Mouse (Mus musculus) forebrain, embryonic 16.5 days (tissue): ENCODE results near the gene Rnf166. TPM values are rescaled to one million over a fixed set of nuclear protein-coding genes. Genes with fewer than 3 reads are reported as not detected.

Experiments used
- ATAC-seq: fragments of 200-750 bp; cut with Nextera tagmentation; 2 replicates; pipeline ENCODE4 v1.8.0; 2017; ENCODE audit warnings: mild to moderate bottlenecking, moderate library complexity
- H3K27ac ChIP-seq: fragments of 300-500 bp; sonication (generic); 2 replicates; pipeline ENCODE4 v1.5.1; 2014; ENCODE audit warnings: low read length, control low read depth
- H3K27me3 ChIP-seq: fragments of 300-500 bp; sonication (generic); replicated peaks from 2 replicates; pipeline ENCODE4 v1.6.1; 2014; ENCODE audit warnings: low read length; ENCODE audit not compliant: control insufficient read depth, insufficient read depth
- H3K36me3 ChIP-seq: fragments of 300-500 bp; sonication (generic); 2 replicates; pipeline ENCODE4 v1.6.1; 2014; ENCODE audit not compliant: control insufficient read depth, insufficient read depth
- H3K4me1 ChIP-seq: fragments of 300-500 bp; sonication (generic); replicated peaks from 2 replicates; pipeline ENCODE4 v1.6.1; 2014; ENCODE audit warnings: low read length; ENCODE audit not compliant: control insufficient read depth, insufficient read depth
- H3K4me2 ChIP-seq: fragments of 300-500 bp; sonication (generic); 2 replicates; pipeline ENCODE4 v1.6.1; 2014; ENCODE audit warnings: mild to moderate bottlenecking, low read length, control low read depth
- H3K4me3 ChIP-seq: fragments of 300-500 bp; sonication (generic); replicated peaks from 2 replicates; pipeline ENCODE4 v1.5.1; 2014; ENCODE audit warnings: mild to moderate bottlenecking, low read length, control low read depth
- H3K9ac ChIP-seq: fragments of 300-500 bp; sonication (generic); replicated peaks from 2 replicates; pipeline ENCODE4 v1.6.1; 2014; ENCODE audit warnings: low read depth, low read length, control low read depth
- H3K9me3 ChIP-seq: fragments of 300-500 bp; sonication (generic); 2 replicates; pipeline ENCODE4 v1.6.1; 2016; ENCODE audit warnings: low read length; ENCODE audit not compliant: control insufficient read depth
- WGBS: fragments of 180-500 bp; shearing (Covaris S2); extraction: QIAGEN DNeasy Blood & Tissue Kit; methylation state at CpG from one replicate; pipeline ENCODE4 v1.1.7; 2014; 5-methylcytosine and 5-hydroxymethylcytosine counted together
- microRNA-seq: library from miRNA; unstranded; fragments of <30 nt; microRNA quantifications from one replicate; pipeline ENCODE4, GENCODE M21; 2017
- polyA plus RNA-seq: library from polyadenylated mRNA; unstranded; fragments of >200 nt; fragmentation: Nextera tagmentation; extraction: Ambion mirVana; gene quantifications from 2 replicates; pipeline ENCODE4 v1.2.1, GENCODE M21; 2015

Rnf166 gene
- polyA plus RNA-seq, 1 experiment from 2014 or later, result 41.8 TPM

DNA sequence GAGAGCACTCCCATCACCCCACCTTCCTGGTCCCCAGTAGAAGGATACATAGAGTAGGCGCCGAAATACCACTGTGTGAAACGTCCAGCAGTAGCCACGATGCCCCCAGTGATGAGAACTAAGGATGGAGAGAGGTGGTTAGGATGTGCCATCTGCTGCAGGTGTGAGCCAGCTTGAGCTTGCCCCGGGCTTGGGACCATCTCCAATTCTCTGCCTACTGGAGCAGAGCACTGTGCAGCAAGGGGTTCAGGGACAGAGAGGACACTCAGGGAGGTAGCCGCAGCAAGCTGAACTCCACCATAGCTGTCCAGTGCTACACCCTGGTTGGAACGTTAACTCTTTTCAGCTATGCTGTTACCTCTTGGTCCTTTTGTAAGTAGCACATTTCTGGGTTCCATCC, 48.3 kb downstream of the Rnf166 start:
- Histone ChIP-seq H3K9ac (no peak overlapping the region), H3K27me3 (no peaks in the 10 kb centered on the region), H3K4me1 (peaks cover 7% of the 10 kb centered on the region), H3K36me3 (no peaks in the 10 kb centered on the region), H3K4me3 (no peak overlapping the region), H3K9me3 (no peaks in the 10 kb centered on the region), H3K27ac (no peak overlapping the region), H3K4me2 (no peak overlapping the region)
- ATAC-seq, result no peak
- WGBS, result 87% methylated on average over 7 of the region's 7 CpGs

GRCm38 (mm10) chr8:122426145-122426544, 49.7 kb downstream of the Rnf166 start:
- no peak overlapping the region for H3K4me3 ChIP-seq
- no peak for ATAC-seq
- H3K36me3 ChIP-seq, result no peaks in the 10 kb centered on the region
- H3K27me3 ChIP-seq, result no peaks in the 10 kb centered on the region
- H3K4me1 ChIP-seq, result no peaks in the 10 kb centered on the region
- H3K9ac ChIP-seq, result no peak overlapping the region
- H3K27ac ChIP-seq, result no peak overlapping the region
- 83% methylated on average over 9 of the region's 9 CpGs for WGBS
- H3K4me2 ChIP-seq, result no peak overlapping the region
- H3K9me3 ChIP-seq, result no peaks in the 10 kb centered on the region

- Histone ChIP-seq H3K27ac (no peak overlapping the region), H3K9ac (no peak overlapping the region), H3K4me3 (no peak overlapping the region), H3K36me3 (no peaks in the 10 kb centered on the region), H3K4me1 (no peaks in the 10 kb centered on the region), H3K27me3 (no peaks in the 10 kb centered on the region), H3K4me2 (no peak overlapping the region), H3K9me3 (no peaks in the 10 kb centered on the region)
- WGBS, result 54% methylated on average over 5 of the region's 5 CpGs
- ATAC-seq, result no peak
Observed at GRCm38 (mm10) chr8:122423659-122424058, 52.2 kb downstream of the Rnf166 start.

- Histone ChIP-seq H3K9ac (no peak overlapping the region), H3K36me3 (peaks cover 3% of the 10 kb centered on the region; the same call in 1 of the 2 replicates), H3K9me3 (no peaks in the 10 kb centered on the region), H3K4me2 (no peak overlapping the region), H3K4me3 (no peak overlapping the region), H3K27me3 (no peaks in the 10 kb centered on the region), H3K27ac (no peak overlapping the region), H3K4me1 (no peaks in the 10 kb centered on the region)
- no peak for ATAC-seq
- 87% methylated on average over 24 of the region's 24 CpGs for WGBS
Observed at GRCm38 (mm10) chr8:122423217-122423616, 52.6 kb downstream of the Rnf166 start.

GRCm38 (mm10) chr8:122421376-122422070, 54.3 kb downstream of the Rnf166 start, which contains the start of gene Il17c:
Il17c (plus strand) TSS chr8:122422020.
- no peaks in the 10 kb centered on the region for H3K27me3 ChIP-seq
- H3K4me1 ChIP-seq, result no peaks in the 10 kb centered on the region
- no peak within 1 kb of the TSS for H3K9ac ChIP-seq
- 81% methylated on average over 14 of the region's 14 CpGs for WGBS
- H3K4me2 ChIP-seq, result no peak within 1 kb of the TSS
- H3K36me3 ChIP-seq, result peaks cover 9% of the 10 kb centered on the region; the same call in 1 of the 2 replicates
- no peak within 1 kb of the TSS for H3K27ac ChIP-seq
- H3K9me3 ChIP-seq, result no peaks in the 10 kb centered on the region
- no peak for ATAC-seq
- H3K4me3 ChIP-seq, result no peak within 1 kb of the TSS

DNA sequence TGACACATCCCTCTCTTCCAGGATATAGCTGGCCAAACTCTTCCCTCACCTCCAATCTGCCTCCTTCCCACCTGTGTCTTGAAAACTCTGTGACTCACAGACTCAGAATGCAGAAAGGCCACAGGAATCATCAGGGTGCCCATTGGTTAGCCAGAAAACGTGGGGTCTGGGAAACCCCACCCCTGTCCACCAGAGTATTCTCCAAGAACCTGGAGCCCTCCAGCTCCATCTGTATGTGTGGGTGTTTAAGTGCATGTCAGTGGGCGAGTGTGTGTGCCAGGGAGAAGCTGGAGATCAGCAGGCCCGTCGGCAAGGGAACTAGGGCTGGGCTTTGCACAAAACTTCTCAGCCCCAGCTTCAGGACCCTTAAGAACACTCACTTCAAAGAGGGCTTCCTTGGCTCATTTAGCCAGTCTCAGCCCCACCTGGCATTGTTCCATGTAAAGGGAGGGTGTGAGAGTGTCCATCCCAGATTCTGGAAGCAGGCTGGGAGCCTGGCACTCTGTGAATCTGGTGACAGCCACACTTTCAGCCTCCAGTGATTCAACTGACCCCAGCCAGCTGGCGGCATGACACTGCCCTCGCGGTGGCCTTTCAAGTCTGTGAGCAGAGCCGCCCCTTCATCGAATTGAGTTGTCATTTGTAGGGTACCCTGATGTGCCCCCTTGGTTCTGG, 55.8 kb downstream of the Rnf166 start:
- Histone ChIP-seq H3K9ac (no peak overlapping the region), H3K27me3 (no peaks in the 10 kb centered on the region), H3K9me3 (no peaks in the 10 kb centered on the region), H3K4me2 (no peak overlapping the region), H3K27ac (no peak overlapping the region), H3K4me3 (no peak overlapping the region), H3K4me1 (no peaks in the 10 kb centered on the region), H3K36me3 (peaks cover 16% of the 10 kb centered on the region; the same call in 1 of the 2 replicates)
- ATAC-seq, result no peak
- 58% methylated on average over 9 of the region's 9 CpGs for WGBS

Small RNAs within 50 kb of the gene (microRNA-seq; reads per million reads assigned to microRNA genes)
- not detected for gene Gm24366

Other genes with a start within 250 kb of the Rnf166 start
- gene Zfpm1, start 193.9 kb downstream of the Rnf166 start, polyA plus RNA-seq, result 0.41 and 0.65 TPM in 2 replicates
- gene Trhr2, start 115.3 kb downstream of the Rnf166 start, polyA plus RNA-seq, result not detected in 2 replicates
- gene Zc3h18, start 99.5 kb downstream of the Rnf166 start, polyA plus RNA-seq, result 44.7 and 47.5 TPM in 2 replicates
- gene Il17c, start 54.0 kb downstream of the Rnf166 start, polyA plus RNA-seq, result 0.61 TPM in 1 of 2 replicates, not detected in the other
- gene Cyba, start 43.1 kb downstream of the Rnf166 start, polyA plus RNA-seq, result 25.1 and 30.5 TPM in 2 replicates
- 51.0 and 60.0 TPM in 2 replicates for gene Mvd, start 32.6 kb downstream of the Rnf166 start, polyA plus RNA-seq
- not detected in 2 replicates for gene Snai3, start 15.3 kb downstream of the Rnf166 start, polyA plus RNA-seq
- 72.5 and 87.3 TPM in 2 replicates for gene Ctu2, start 79 bp upstream of the Rnf166 start, polyA plus RNA-seq
- gene Piezo1, start 75.3 kb upstream of the Rnf166 start, polyA plus RNA-seq, result 1.9 and 3.4 TPM in 2 replicates
- gene Cdt1, start 92.0 kb upstream of the Rnf166 start, polyA plus RNA-seq, result 12.0 and 13.9 TPM in 2 replicates
- 184 and 204 TPM in 2 replicates for gene Aprt, start 100.8 kb upstream of the Rnf166 start, polyA plus RNA-seq
- 3.8 and 4.6 TPM in 2 replicates for gene Galns, start 135.4 kb upstream of the Rnf166 start, polyA plus RNA-seq
- 72.0 and 92.6 TPM in 2 replicates for gene Trappc2l, start 135.6 kb upstream of the Rnf166 start, polyA plus RNA-seq
- not detected in 2 replicates for gene Pabpn1l, start 146.7 kb upstream of the Rnf166 start, polyA plus RNA-seq
- 11.6 and 13.8 TPM in 2 replicates for gene Cbfa2t3, start 223.0 kb upstream of the Rnf166 start, polyA plus RNA-seq